Mouse (Mus musculus) retina, postnatal 1 day (tissue): Measurements from ENCODE around the gene Timm8a1.
A peak's percentile ranks its signal among the peaks of the same experiment; 100 is the strongest.

Experiments
- DNase-seq: peaks from one replicate; pipeline ENCODE4 v3.0.0-alpha.2; 2012

Timm8a1 gene

GRCm38 (mm10) chrX:134523772-134524171 is 17.9 kb downstream of the Timm8a1 start:
- DNase-seq, result no peak

DNA sequence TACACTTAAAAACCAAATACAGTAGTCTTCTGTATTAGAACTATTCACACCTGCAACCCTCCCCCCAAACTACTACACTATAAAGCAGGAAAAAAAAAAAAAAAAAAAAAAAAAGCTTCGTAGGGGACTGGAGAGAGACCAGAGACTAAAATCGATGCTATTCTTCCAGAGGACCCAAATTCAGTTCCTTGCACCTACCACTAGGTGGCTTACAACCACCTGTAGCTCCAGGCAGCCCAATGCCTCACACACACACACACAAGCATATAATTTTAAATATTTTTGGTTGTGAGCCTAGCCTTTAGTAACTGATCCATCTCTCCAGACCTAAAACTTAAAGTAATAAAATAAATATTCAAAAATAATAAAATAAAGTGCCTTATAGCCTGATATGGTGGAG is 32.2 kb downstream of the Timm8a1 start:
- peak; percentile 6 for DNase-seq

DNA sequence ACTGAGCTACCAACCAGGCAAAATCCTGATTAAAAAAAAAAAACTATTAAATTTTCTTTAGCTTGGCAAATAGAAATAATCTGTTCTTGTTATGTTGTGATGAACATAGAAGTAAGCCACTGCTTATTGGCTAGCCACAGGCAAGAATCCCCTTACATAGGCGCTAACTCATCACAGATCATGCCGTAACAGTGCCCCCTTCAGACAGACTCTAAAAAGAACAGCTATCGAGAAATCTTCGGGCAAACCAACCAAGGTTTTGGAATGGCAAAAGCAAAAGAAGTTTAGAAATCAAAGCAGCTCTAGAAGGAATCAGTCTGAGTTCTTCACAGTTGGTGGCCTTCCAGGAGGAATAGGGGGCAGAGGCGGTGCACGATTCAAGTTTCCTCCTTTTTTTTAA is 33.7 kb downstream of the Timm8a1 start:
- no peak for DNase-seq

DNA sequence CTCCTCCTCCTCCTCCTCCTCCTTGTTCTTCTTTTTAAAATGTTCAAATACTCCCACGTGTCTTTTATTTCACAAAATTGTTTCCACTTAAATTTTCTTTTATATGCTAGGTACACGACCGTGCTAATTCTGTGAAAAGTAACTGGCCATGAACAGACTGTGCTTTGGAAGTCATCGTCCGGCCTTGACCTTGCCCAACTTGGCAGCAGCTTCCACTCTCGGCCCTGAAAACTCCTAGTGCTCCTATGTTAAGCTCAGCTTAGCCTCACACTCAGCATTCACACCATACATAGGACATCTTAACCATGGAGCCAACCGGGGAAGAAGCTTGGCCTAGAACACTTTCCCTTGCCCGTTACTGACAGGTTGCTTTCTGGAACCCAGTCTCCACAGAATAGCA is 41.0 kb downstream of the Timm8a1 start:
- no peak for DNase-seq
